Mouse (Mus musculus) liver, embryonic 16.5 days (tissue): Measurements from ENCODE around the gene Syt7. TPM values are rescaled to one million over a fixed set of nuclear protein-coding genes. Genes with fewer than 3 reads are reported as not detected.

Experiments
- ATAC-seq: fragments of 200-750 bp; cut with Nextera tagmentation; 2 replicates; pipeline ENCODE4 v1.8.0; 2017; ENCODE audit warnings: low read depth, mild to moderate bottlenecking, moderate number of reproducible peaks, moderate library complexity
- H3K27ac ChIP-seq: fragments of 300-500 bp; sonication (generic); 2 replicates; pipeline ENCODE4 v1.5.1; 2014; ENCODE audit warnings: mild to moderate bottlenecking, low read length
- H3K27me3 ChIP-seq: fragments of 300-500 bp; sonication (generic); 2 replicates; pipeline ENCODE4 v1.6.1; 2014; ENCODE audit warnings: low read depth, low read length, mixed read lengths; ENCODE audit not compliant: control insufficient read depth, insufficient read depth
- H3K36me3 ChIP-seq: fragments of 300-500 bp; sonication (generic); 2 replicates; pipeline ENCODE4 v1.6.1; 2014; ENCODE audit warnings: mild to moderate bottlenecking; ENCODE audit not compliant: control insufficient read depth, insufficient read depth
- H3K4me1 ChIP-seq: fragments of 300-500 bp; sonication (generic); 2 replicates; pipeline ENCODE4 v1.6.1; 2014; ENCODE audit warnings: low read depth, low read length, mixed read lengths; ENCODE audit not compliant: control insufficient read depth
- H3K4me2 ChIP-seq: fragments of 300-500 bp; sonication (generic); 2 replicates; pipeline ENCODE4 v1.6.1; 2014; ENCODE audit warnings: low read depth, low read length, mixed read lengths
- H3K4me3 ChIP-seq: fragments of 300-500 bp; sonication (generic); 2 replicates; pipeline ENCODE4 v1.5.1; 2014; ENCODE audit warnings: low read depth, mild to moderate bottlenecking, low read length
- H3K9ac ChIP-seq: fragments of 300-500 bp; sonication (generic); 2 replicates; pipeline ENCODE4 v1.6.1; 2014; ENCODE audit warnings: low read depth, low read length
- H3K9me3 ChIP-seq: fragments of 300-500 bp; sonication (generic); replicated peaks from 2 replicates; pipeline ENCODE4 v1.6.1; 2016; ENCODE audit warnings: low read length; ENCODE audit not compliant: control insufficient read depth
- WGBS: fragments of 180-500 bp; shearing (Covaris S2); extraction: QIAGEN DNeasy Blood & Tissue Kit; methylation state at CpG from one replicate; pipeline ENCODE4 v1.1.7; 2014; ENCODE audit not compliant: insufficient replicate concordance; 5-methylcytosine and 5-hydroxymethylcytosine counted together
- polyA plus RNA-seq: library from polyadenylated mRNA; unstranded; fragments of >200 nt; fragmentation: Nextera tagmentation; extraction: Ambion mirVana; gene quantifications from 2 replicates; pipeline ENCODE4 v1.2.1, GENCODE M21; 2015

Gene Syt7
- polyA plus RNA-seq, 1 experiment from 2014 or later: 0.39 TPM

- Histone ChIP-seq H3K9ac (no peak overlapping the region), H3K27ac (no peak overlapping the region), H3K4me1 (no peaks in the 10 kb centered on the region), H3K4me2 (no peak overlapping the region), H3K27me3 (no peaks in the 10 kb centered on the region), H3K36me3 (no peaks in the 10 kb centered on the region), H3K4me3 (no peak overlapping the region), H3K9me3 (no peaks in the 10 kb centered on the region)
- no peak for ATAC-seq
- WGBS: 34% methylated on average over 4 of the region's 4 CpGs
These were observed 90.7 kb downstream of the Syt7 start for GRCm38 (mm10) chr19:10479541-10479940.

- Histone ChIP-seq H3K9me3 (no peaks in the 10 kb centered on the region), H3K36me3 (no peaks in the 10 kb centered on the region), H3K27me3 (no peaks in the 10 kb centered on the region; the same call in 1 of the 2 replicates), H3K9ac (no peak within 1 kb of the TSS), H3K4me1 (no peaks in the 10 kb centered on the region), H3K27ac (no peak within 1 kb of the TSS), H3K4me3 (no peak within 1 kb of the TSS), H3K4me2 (no peak within 1 kb of the TSS)
- WGBS: 38% methylated on average over 6 of the region's 6 CpGs
- ATAC-seq: no peak
These were observed 93.8 kb downstream of the Syt7 start, which contains the start of gene Ppp1r32 for GRCm38 (mm10) chr19:10482703-10483102. Gene Ppp1r32 (minus strand): TSS chr19:10482928.

GRCm38 (mm10) chr19:10486264-10486738 is 97.4 kb downstream of the Syt7 start:
- no peak overlapping the region for H3K27ac ChIP-seq

GRCm38 (mm10) chr19:10495670-10496069 is 106.8 kb downstream of the Syt7 start:
- H3K27ac ChIP-seq: no peak overlapping the region
- no peaks in the 10 kb centered on the region for H3K4me1 ChIP-seq
- H3K9ac ChIP-seq: no peak overlapping the region
- no peaks in the 10 kb centered on the region for H3K9me3 ChIP-seq
- peaks cover 6% of the 10 kb centered on the region; the same call in 1 of the 2 replicates for H3K36me3 ChIP-seq
- no peak overlapping the region for H3K4me2 ChIP-seq
- H3K27me3 ChIP-seq: peaks cover 8% of the 10 kb centered on the region; the same call in 1 of the 2 replicates
- WGBS: 56% methylated on average over 1 of the region's 1 CpGs
- H3K4me3 ChIP-seq: no peak overlapping the region
- no peak for ATAC-seq

More at GRCm38 (mm10) chr19:10486264-10486738, 97.4 kb downstream of the Syt7 start:
- Histone ChIP-seq H3K4me3 (no peak overlapping the region), H3K4me2 (no peak overlapping the region), H3K27me3 (no peaks in the 10 kb centered on the region; the same call in 1 of the 2 replicates), H3K9ac (no peak overlapping the region), H3K9me3 (no peaks in the 10 kb centered on the region), H3K4me1 (no peaks in the 10 kb centered on the region), H3K36me3 (no peaks in the 10 kb centered on the region)
- no peak for ATAC-seq
- 21% methylated on average over 9 of the region's 9 CpGs for WGBS

GRCm38 (mm10) chr19:10496976-10497375 is 108.1 kb downstream of the Syt7 start:
- Histone ChIP-seq H3K27me3 (peaks cover 7% of the 10 kb centered on the region; the same call in 1 of the 2 replicates), H3K36me3 (peaks cover 12% of the 10 kb centered on the region), H3K4me3 (no peak overlapping the region), H3K27ac (no peak overlapping the region), H3K9ac (no peak overlapping the region), H3K4me2 (no peak overlapping the region), H3K4me1 (no peaks in the 10 kb centered on the region), H3K9me3 (no peaks in the 10 kb centered on the region)
- no peak for ATAC-seq
- WGBS: 46% methylated on average over 2 of the region's 2 CpGs

GRCm38 (mm10) chr19:10497512-10498160 is 108.7 kb downstream of the Syt7 start:
- no peak for ATAC-seq
- H3K36me3 ChIP-seq: peaks cover 14% of the 10 kb centered on the region
- 24% methylated on average over 8 of the region's 8 CpGs for WGBS
- H3K4me2 ChIP-seq: no peak overlapping the region
- H3K9ac ChIP-seq: no peak overlapping the region
- H3K9me3 ChIP-seq: no peaks in the 10 kb centered on the region
- H3K4me1 ChIP-seq: no peaks in the 10 kb centered on the region
- H3K27ac ChIP-seq: no peak overlapping the region
- peaks cover under 1% of the 10 kb centered on the region; the same call in 1 of the 2 replicates for H3K27me3 ChIP-seq
- H3K4me3 ChIP-seq: no peak overlapping the region

GRCm38 (mm10) chr19:10500581-10500980 is 111.7 kb downstream of the Syt7 start:
- Histone ChIP-seq H3K27me3 (no peaks in the 10 kb centered on the region), H3K4me1 (no peaks in the 10 kb centered on the region), H3K36me3 (peaks cover 14% of the 10 kb centered on the region), H3K4me2 (no peak overlapping the region), H3K4me3 (no peak overlapping the region), H3K27ac (no peak overlapping the region), H3K9ac (no peak overlapping the region), H3K9me3 (no peaks in the 10 kb centered on the region)
- no peak for ATAC-seq
- WGBS: 83% methylated on average over 8 of the region's 8 CpGs

- 18% methylated on average over 4 of the region's 4 CpGs for WGBS
- Histone ChIP-seq H3K4me3 (no peak overlapping the region), H3K9ac (no peak overlapping the region), H3K4me2 (no peak overlapping the region), H3K27ac (no peak overlapping the region), H3K27me3 (no peaks in the 10 kb centered on the region), H3K9me3 (no peaks in the 10 kb centered on the region), H3K36me3 (peaks cover 16% of the 10 kb centered on the region), H3K4me1 (no peaks in the 10 kb centered on the region)
- ATAC-seq: no peak
These were observed 113.7 kb downstream of the Syt7 start for GRCm38 (mm10) chr19:10502571-10502970.
